ENCODE assay signal across 19 mouse cellular contexts in the genomic region with DNA sequence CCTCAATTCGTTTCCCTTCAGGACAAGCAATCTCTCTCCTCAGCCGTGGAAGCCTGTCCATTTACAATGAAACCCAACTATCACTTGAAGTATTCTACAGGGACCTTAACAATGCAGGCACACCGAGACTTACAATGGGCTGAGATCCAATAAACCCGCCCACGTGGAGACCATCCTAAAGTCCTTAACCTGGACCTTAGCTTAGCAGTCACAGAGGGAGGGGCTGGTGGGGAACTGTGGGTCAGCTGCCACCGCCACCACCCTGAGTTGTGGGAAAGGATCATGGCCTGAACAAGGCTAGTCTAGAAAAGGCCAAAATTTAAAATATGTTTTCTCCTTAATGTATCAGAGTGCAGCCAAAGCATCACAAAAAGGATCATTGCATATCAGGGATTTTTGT. TPM values are rescaled to one million over a fixed set of nuclear protein-coding genes. Genes with fewer than 3 reads are reported as not detected.
A peak's percentile ranks its signal among the peaks of the same experiment; 100 is the strongest.
DNase-seq lines count a peak whose midpoint lies in the region; ATAC-seq and TF ChIP-seq lines count a peak whose summit lies in the region.
"Had no signal": no experiment of that assay in that cellular context is flagged by ENCODE, and none has a peak within 500 bp of the region (broad histone marks: within the 10 kb centered on the region; RNA-seq: fewer than 3 reads in every experiment).

No protein-coding gene starts in this region.

- WGBS in hindbrain, embryonic 12.5 days = 61% methylated on average over 6 of the region's 6 CpGs
- 63% methylated on average over 6 of the region's 6 CpGs for WGBS in hindbrain, embryonic 13.5 days
- 46% methylated on average over 6 of the region's 6 CpGs for WGBS in lung, postnatal 0 days

- peaks cover 21% of the 10 kb centered on the region for H3K4me1 ChIP-seq in hindbrain, embryonic 12.5 days
- H3K4me1 ChIP-seq in hindbrain, embryonic 13.5 days (replicated peaks) = peaks cover 32% of the 10 kb centered on the region
- H3K4me1 ChIP-seq in lung, postnatal 0 days (ENCODE audit: insufficient read depth, low read depth, low read length) = no peaks in the 10 kb centered on the region
- H3K4me1 ChIP-seq: midbrain, embryonic 15.5 days had no signal

- no peaks in the 10 kb centered on the region for H3K9me3 ChIP-seq in hindbrain, embryonic 12.5 days (replicated peaks)
- no peaks in the 10 kb centered on the region for H3K9me3 ChIP-seq in hindbrain, embryonic 13.5 days
- no peaks in the 10 kb centered on the region for H3K9me3 ChIP-seq in lung, postnatal 0 days (ENCODE audit: low read length)
- H3K9me3 ChIP-seq: embryonic facial prominence, embryonic 10.5 days; heart, embryonic 13.5 days; limb, embryonic 13.5 days; liver, embryonic 12.5 days; midbrain, embryonic 15.5 days had no signal

- ATAC-seq in cerebellum, adult (ENCODE audit: insufficient number of reproducible peaks, low FRiP score, low TSS enrichment) = no peak
- ATAC-seq in hindbrain, embryonic 12.5 days (ENCODE audit: low FRiP score) = 0 out of 2 replicates have a peak, but pooled peaks have one; percentile 6
- no peak for ATAC-seq in hindbrain, embryonic 13.5 days (ENCODE audit: low FRiP score)
- no peak for ATAC-seq in lung, postnatal 0 days

- H3K4me2 ChIP-seq in hindbrain, embryonic 12.5 days (replicated peaks) = no peak overlapping the region
- H3K4me2 ChIP-seq in hindbrain, embryonic 13.5 days = no peak overlapping the region
- H3K4me2 ChIP-seq in lung, postnatal 0 days (replicated peaks; ENCODE audit: low read depth, low read length) = no peak overlapping the region
- H3K4me2 ChIP-seq: heart, embryonic 13.5 days; limb, embryonic 13.5 days; liver, embryonic 12.5 days; midbrain, embryonic 15.5 days had no signal

- H3K4me3 ChIP-seq in hindbrain, embryonic 12.5 days = no peak overlapping the region
- no peak overlapping the region for H3K4me3 ChIP-seq in hindbrain, embryonic 13.5 days
- no peak overlapping the region for H3K4me3 ChIP-seq in lung, postnatal 0 days (ENCODE audit: low read depth, low read length)
- H3K4me3 ChIP-seq: embryonic facial prominence, embryonic 10.5 days; heart, embryonic 13.5 days; limb, embryonic 13.5 days; liver, embryonic 12.5 days; midbrain, embryonic 15.5 days had no signal

- 0 out of 2 replicates have a peak overlapping the region, but pooled peaks have one; percentile 17 for H3K27ac ChIP-seq in hindbrain, embryonic 12.5 days
- no peak overlapping the region for H3K27ac ChIP-seq in hindbrain, embryonic 13.5 days
- peak overlapping the region; percentile 71; the same call in 1 of the 2 replicates for H3K27ac ChIP-seq in lung, postnatal 0 days (ENCODE audit: low read length)
- H3K27ac ChIP-seq: embryonic facial prominence, embryonic 10.5 days; heart, embryonic 13.5 days; limb, embryonic 13.5 days; liver, embryonic 12.5 days; midbrain, embryonic 15.5 days had no signal

- no peak overlapping the region for H3K9ac ChIP-seq in hindbrain, embryonic 12.5 days
- H3K9ac ChIP-seq in hindbrain, embryonic 13.5 days = no peak overlapping the region
- no peak overlapping the region for H3K9ac ChIP-seq in lung, postnatal 0 days (replicated peaks; ENCODE audit: low read depth)
- H3K9ac ChIP-seq: limb, embryonic 13.5 days; liver, embryonic 12.5 days; midbrain, embryonic 15.5 days had no signal

- peaks cover 21% of the 10 kb centered on the region for H3K36me3 ChIP-seq in hindbrain, embryonic 12.5 days
- H3K36me3 ChIP-seq in hindbrain, embryonic 13.5 days = peaks cover 27% of the 10 kb centered on the region
- H3K36me3 ChIP-seq in lung, postnatal 0 days (ENCODE audit: insufficient read depth, low read length) = no peaks in the 10 kb centered on the region
- H3K36me3 ChIP-seq: midbrain, embryonic 15.5 days had no signal

- H3K27me3 ChIP-seq in hindbrain, embryonic 12.5 days = no peaks in the 10 kb centered on the region
- H3K27me3 ChIP-seq in hindbrain, embryonic 13.5 days = no peaks in the 10 kb centered on the region
- H3K27me3 ChIP-seq in lung, postnatal 0 days (replicated peaks; ENCODE audit: insufficient read depth, low read length) = no peaks in the 10 kb centered on the region
- H3K27me3 ChIP-seq: heart, embryonic 13.5 days; limb, embryonic 13.5 days; liver, embryonic 12.5 days; midbrain, embryonic 15.5 days had no signal

- peak; percentile 55 for DNase-seq in cerebellum, adult 11-12 months
- no peak for DNase-seq in lung, postnatal 0 days (ENCODE audit: low spot score)
- DNase-seq in lung, postnatal 10 days = no peak
- peak; percentile 68 for DNase-seq in cerebellum, adult 9-10 months
- DNase-seq in urinary bladder, postnatal 36 days (ENCODE audit: low spot score in 2 of 2) = no peak
- DNase-seq: gastrocnemius, postnatal 25 days; heart, adult 18-20 months; heart, postnatal 14 days; kidney, adult 9 months; kidney, postnatal 36 days; thymus, postnatal 14 days had no signal

- TF ChIP-seq EP300 in lung, postnatal 0 days (IDR thresholded peaks at IDR 0.05) = no peak

- TF ChIP-seq CTCF in lung, postnatal 0 days (IDR thresholded peaks at IDR 0.05) = no peak

RNA-seq across cellular contexts. Expression of a gene that starts 42.3 kb away (rescaled TPM):
- 21.1 and 22.4 TPM in 2 replicates for polyA plus RNA-seq in hindbrain, embryonic 12.5 days (2016; fragmentation: Nextera tagmentation; extraction: Ambion mirVana)
- polyA plus RNA-seq in hindbrain, embryonic 13.5 days (2015; fragmentation: Nextera tagmentation; extraction: Ambion mirVana) = 22.5 and 23.0 TPM in 2 replicates
- 13.4 and 18.3 TPM in 2 replicates for polyA plus RNA-seq in lung, postnatal 0 days (2015; fragmentation: Nextera tagmentation; extraction: Ambion mirVana)

Comparison
In these comparisons a context has a peak if more than half of its experiments do, and no peak if none do; other contexts are left out.
1. DNase-seq: peak in cerebellum, adult 11-12 months (single experiment) and cerebellum, adult 9-10 months (single experiment); none in lung, postnatal 0 days (single experiment), lung, postnatal 10 days (single experiment) and urinary bladder, postnatal 36 days (0 of 2).